Mouse (Mus musculus) stomach, postnatal 0 days (tissue): ENCODE measurements around the gene Kif4. TPM values are rescaled to one million over a fixed set of nuclear protein-coding genes. Genes with fewer than 3 reads are reported as not detected.

Experiments used
- ATAC-seq: fragments of 200-750 bp; cut with Nextera tagmentation; 2 replicates; pipeline ENCODE4 v1.8.0; 2017; ENCODE audit not compliant: low FRiP score, low TSS enrichment
- DNase-seq: peaks from one replicate; pipeline ENCODE4 v3.0.0-alpha.2; 2016; ENCODE audit warnings: low spot score
- H3K27ac ChIP-seq: fragments of 300-500 bp; sonication (generic); replicated peaks from 2 replicates; pipeline ENCODE4 v1.5.1; 2014; ENCODE audit warnings: mild to moderate bottlenecking, control low read depth
- H3K27me3 ChIP-seq: fragments of 300-500 bp; sonication (generic); 2 replicates; pipeline ENCODE4 v1.6.1; 2014; ENCODE audit warnings: low read length; ENCODE audit not compliant: control insufficient read depth, insufficient read depth
- H3K36me3 ChIP-seq: fragments of 300-500 bp; sonication (generic); 2 replicates; pipeline ENCODE4 v1.6.1; 2014; ENCODE audit warnings: low read length, mixed read lengths; ENCODE audit not compliant: control insufficient read depth, insufficient read depth
- H3K4me1 ChIP-seq: fragments of 300-500 bp; sonication (generic); replicated peaks from 2 replicates; pipeline ENCODE4 v1.6.1; 2014; ENCODE audit warnings: antibody characterized with exemption; ENCODE audit not compliant: control insufficient read depth, insufficient read depth
- H3K4me2 ChIP-seq: fragments of 300-500 bp; sonication (generic); replicated peaks from 2 replicates; pipeline ENCODE4 v1.6.1; 2014; ENCODE audit warnings: low read depth, mild to moderate bottlenecking, control low read depth, moderate library complexity
- H3K4me3 ChIP-seq: fragments of 300-500 bp; sonication (generic); 2 replicates; pipeline ENCODE4 v1.5.1; 2014; ENCODE audit warnings: low read depth, low read length, control low read depth
- H3K9ac ChIP-seq: fragments of 300-500 bp; sonication (generic); 2 replicates; pipeline ENCODE4 v1.6.1; 2014; ENCODE audit warnings: mild to moderate bottlenecking, low read length, control low read depth, mixed read lengths
- H3K9me3 ChIP-seq: fragments of 300-500 bp; sonication (generic); 2 replicates; pipeline ENCODE4 v1.6.1; 2016; ENCODE audit warnings: low read length; ENCODE audit not compliant: control insufficient read depth
- CTCF ChIP-seq: IDR thresholded peaks from 2 replicates; pipeline ENCODE4 v1.5.1; 2016; ENCODE audit warnings: antibody characterized with exemption, low read depth, mild to moderate bottlenecking, moderate library complexity
- EP300 ChIP-seq: optimal IDR thresholded peaks from 2 replicates; pipeline ENCODE3; 2016; ENCODE audit warnings: antibody characterized with exemption
- WGBS: fragments of 180-500 bp; shearing (Covaris S2); extraction: QIAGEN DNeasy Blood & Tissue Kit; methylation state at CpG from one replicate; pipeline ENCODE4 v1.1.7; 2014; 5-methylcytosine and 5-hydroxymethylcytosine counted together
- polyA plus RNA-seq: library from polyadenylated mRNA; unstranded; fragments of >200 nt; fragmentation: Nextera tagmentation; extraction: Ambion mirVana; gene quantifications from 2 replicates; pipeline ENCODE4 v1.2.1, GENCODE M21; 2015

Gene Kif4
- polyA plus RNA-seq, 1 experiment from 2014 or later = 4.8 TPM

GRCm38 (mm10) chrX:100696776-100697175 lies 71.2 kb downstream of the Kif4 start:
- Histone ChIP-seq H3K9me3 (no peaks in the 10 kb centered on the region), H3K4me2 (no peak overlapping the region), H3K4me1 (no peaks in the 10 kb centered on the region), H3K4me3 (no peak overlapping the region), H3K9ac (no peak overlapping the region), H3K36me3 (no peaks in the 10 kb centered on the region), H3K27ac (no peak overlapping the region), H3K27me3 (no peaks in the 10 kb centered on the region)
- no peak for TF ChIP-seq EP300
- no peak for TF ChIP-seq CTCF
- DNase-seq (no peak), ATAC-seq (no peak)
- WGBS = 94% methylated on average over 4 of the region's 4 CpGs

DNA sequence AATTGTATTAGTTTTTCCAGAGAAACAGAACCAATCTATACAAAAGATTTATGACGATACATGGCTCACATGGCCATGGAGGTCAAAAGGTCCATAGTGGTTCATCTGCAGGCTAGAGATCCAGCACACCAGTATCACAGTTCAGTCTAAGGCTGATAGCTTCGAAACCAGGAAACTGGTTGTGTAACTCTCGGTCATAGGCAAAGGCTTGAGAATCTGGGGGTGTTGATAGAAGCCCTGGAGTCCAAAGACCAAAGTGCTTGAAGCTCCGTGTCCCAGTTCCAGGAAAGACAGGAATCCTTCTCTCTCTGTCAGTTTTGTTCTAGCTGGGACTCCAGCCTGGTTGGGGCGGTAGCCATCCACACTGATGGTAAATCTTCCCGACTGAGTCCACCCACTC lies 82.5 kb downstream of the Kif4 start:
- TF ChIP-seq EP300 (no peak), CTCF (no peak)
- no peak for DNase-seq
- Histone ChIP-seq H3K27ac (no peak overlapping the region), H3K4me2 (no peak overlapping the region), H3K27me3 (no peaks in the 10 kb centered on the region), H3K4me3 (no peak overlapping the region), H3K9me3 (no peaks in the 10 kb centered on the region), H3K4me1 (no peaks in the 10 kb centered on the region), H3K36me3 (no peaks in the 10 kb centered on the region), H3K9ac (no peak overlapping the region)
- 87% methylated on average over 6 of the region's 6 CpGs for WGBS
- no peak for ATAC-seq

- Histone ChIP-seq H3K36me3 (no peaks in the 10 kb centered on the region), H3K27me3 (no peaks in the 10 kb centered on the region), H3K4me2 (no peak overlapping the region), H3K9ac (no peak overlapping the region), H3K4me1 (no peaks in the 10 kb centered on the region), H3K4me3 (no peak overlapping the region), H3K9me3 (no peaks in the 10 kb centered on the region), H3K27ac (0 out of 2 replicates have a peak overlapping the region, but pooled peaks have one; percentile 49)
- DNase-seq (no peak), ATAC-seq (no peak)
- 80% methylated on average over 6 of the region's 6 CpGs for WGBS
- TF ChIP-seq CTCF = no peak
- TF ChIP-seq EP300 = no peak
These were observed 90.6 kb downstream of the Kif4 start for GRCm38 (mm10) chrX:100716173-100716572.

- H3K9me3 ChIP-seq = no peaks in the 10 kb centered on the region
- DNase-seq (no peak), ATAC-seq (no peak)
- H3K27ac ChIP-seq = no peak overlapping the region
- no peaks in the 10 kb centered on the region for H3K27me3 ChIP-seq
- no peak overlapping the region for H3K9ac ChIP-seq
- WGBS = 26% methylated on average over 1 of the region's 1 CpGs
- no peaks in the 10 kb centered on the region for H3K4me1 ChIP-seq
- no peaks in the 10 kb centered on the region for H3K36me3 ChIP-seq
- H3K4me2 ChIP-seq = no peak overlapping the region
- no peak overlapping the region for H3K4me3 ChIP-seq
- TF ChIP-seq EP300 (no peak), CTCF (no peak)
These were observed 103.4 kb downstream of the Kif4 start for GRCm38 (mm10) chrX:100728947-100729346.

GRCm38 (mm10) chrX:100729665-100730188 lies 104.2 kb downstream of the Kif4 start, which contains the start of gene Gdpd2:
Gene Gdpd2, plus strand, starts transcription at chrX:100729873.
- ATAC-seq = peak; percentile 72
- peak; percentile 56 for DNase-seq
- no peak within 1 kb of the TSS; the same call in 1 of the 2 replicates for H3K9ac ChIP-seq
- no peaks in the 10 kb centered on the region for H3K27me3 ChIP-seq
- H3K9me3 ChIP-seq = no peaks in the 10 kb centered on the region
- H3K36me3 ChIP-seq = no peaks in the 10 kb centered on the region
- 0 out of 2 replicates have a peak within 1 kb of the TSS, but pooled peaks have one; percentile 10 for H3K4me3 ChIP-seq
- H3K27ac ChIP-seq = no peak within 1 kb of the TSS
- peak within 1 kb of the TSS; percentile 40 for H3K4me2 ChIP-seq
- TF ChIP-seq EP300 (no peak), CTCF (peak; percentile 74)
- 16% methylated on average over 8 of the region's 8 CpGs for WGBS
- no peaks in the 10 kb centered on the region for H3K4me1 ChIP-seq

DNA sequence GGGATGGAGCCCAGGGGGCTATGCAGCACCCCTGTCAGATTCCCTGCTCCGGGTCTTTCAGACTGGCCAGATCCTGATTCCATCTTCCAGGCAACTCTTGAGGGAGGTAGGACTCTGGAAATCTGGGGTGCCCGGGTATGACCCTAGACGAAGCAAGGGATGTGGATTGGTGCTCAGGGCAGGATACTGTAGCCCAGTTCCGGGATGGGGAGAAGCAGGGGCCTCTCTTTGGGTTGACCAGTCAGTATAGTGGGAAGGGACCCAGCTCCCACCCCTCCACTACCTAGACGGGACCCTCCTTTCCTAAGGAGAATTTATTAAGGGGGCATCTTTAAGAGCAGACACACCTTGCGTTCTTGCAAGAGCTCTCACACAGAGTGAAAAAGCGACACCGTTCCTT lies 104.7 kb downstream of the Kif4 start:
- no peak for ATAC-seq

More for the DNA sequence above, 104.7 kb downstream of the Kif4 start:
- Histone ChIP-seq H3K36me3 (no peaks in the 10 kb centered on the region), H3K4me2 (peak overlapping the region; percentile 40), H3K27me3 (no peaks in the 10 kb centered on the region), H3K4me3 (0 out of 2 replicates have a peak overlapping the region, but pooled peaks have one; percentile 10), H3K9ac (no peak overlapping the region; the same call in 1 of the 2 replicates), H3K27ac (no peak overlapping the region), H3K9me3 (no peaks in the 10 kb centered on the region), H3K4me1 (no peaks in the 10 kb centered on the region)
- TF ChIP-seq CTCF = no peak
- TF ChIP-seq EP300 = no peak
- DNase-seq = no peak
- WGBS = 35% methylated on average over 8 of the region's 8 CpGs
